Mouse (Mus musculus) megakaryocyte-erythroid progenitor cell, adult 5-6 weeks (primary cell): ENCODE measurements around the gene Plau. TPM values are rescaled to one million over a fixed set of nuclear protein-coding genes. Genes with fewer than 3 reads are reported as not detected.
A peak's percentile ranks its signal among the peaks of the same experiment; 100 is the strongest.

Source experiments
- ATAC-seq: replicated peaks from 2 replicates; pipeline ENCODE4 v1.8.0; 2016; ENCODE audit warnings: mild to moderate bottlenecking, inconsistent platforms; ENCODE audit not compliant: severe bottlenecking, poor library complexity, low FRiP score, low TSS enrichment
- total RNA-seq, 2 experiments: library from RNA; stranded (forward) in 1 of 2; stranded (reverse) in 1 of 2; fragments of 200-1000, 215-1000 nt in 1 of 2; fragments of >200 nt in 1 of 2; fragmentation: Nextera tagmentation in 1 of 2; gene quantifications; 2 replicates each; pipeline ENCODE4 v1.2.3; 2014 to 2017

Gene Plau
- total RNA-seq, 2 experiments from 2014 or later: 0.38 TPM; not detected in 1

- no peak for ATAC-seq
These were observed 5.1 kb downstream of the Plau start for GRCm38 (mm10) chr14:20841526-20841925.

GRCm38 (mm10) chr14:20842629-20843028 lies 6.2 kb downstream of the Plau start:
- ATAC-seq: no peak

- no peak for ATAC-seq
These were observed 7.7 kb downstream of the Plau start for GRCm38 (mm10) chr14:20844126-20844525.

GRCm38 (mm10) chr14:20844671-20845576 lies 8.5 kb downstream of the Plau start:
- no peak for ATAC-seq

- no peak for ATAC-seq
These were observed 9.2 kb downstream of the Plau start for GRCm38 (mm10) chr14:20845577-20846088.

GRCm38 (mm10) chr14:20846214-20846613 lies 9.8 kb downstream of the Plau start:
- no peak for ATAC-seq

- no peak for ATAC-seq
These were observed 11.2 kb downstream of the Plau start for GRCm38 (mm10) chr14:20847637-20848129.

GRCm38 (mm10) chr14:20849753-20850152 lies 13.3 kb downstream of the Plau start:
- no peak for ATAC-seq

- no peak for ATAC-seq
These were observed 14.0 kb downstream of the Plau start for GRCm38 (mm10) chr14:20850498-20850897.

GRCm38 (mm10) chr14:20851776-20852175 lies 15.3 kb downstream of the Plau start:
- ATAC-seq: no peak

- ATAC-seq: no peak
These were observed 24.7 kb downstream of the Plau start for GRCm38 (mm10) chr14:20861152-20861551.

GRCm38 (mm10) chr14:20861559-20861958 lies 25.1 kb downstream of the Plau start:
- ATAC-seq: no peak

- ATAC-seq: no peak
These were observed 27.0 kb downstream of the Plau start for GRCm38 (mm10) chr14:20863306-20864065.

GRCm38 (mm10) chr14:20864192-20864591 lies 27.7 kb downstream of the Plau start:
- ATAC-seq: no peak

GRCm38 (mm10) chr14:20865604-20866003 lies 29.1 kb downstream of the Plau start:
- ATAC-seq: no peak

GRCm38 (mm10) chr14:20866365-20866764 lies 29.9 kb downstream of the Plau start:
- ATAC-seq: no peak

- no peak for ATAC-seq
These were observed 33.6 kb downstream of the Plau start for GRCm38 (mm10) chr14:20870110-20870509.

- no peak for ATAC-seq
These were observed 35.0 kb downstream of the Plau start for GRCm38 (mm10) chr14:20871495-20871894.

GRCm38 (mm10) chr14:20873307-20873706 lies 36.8 kb downstream of the Plau start:
- ATAC-seq: peak; percentile 91

GRCm38 (mm10) chr14:20873931-20874330 lies 37.5 kb downstream of the Plau start:
- ATAC-seq: peak; percentile 65
